Mouse (Mus musculus) kidney, adult 18-20 months (tissue): ENCODE results near the gene Dr1.
"Not testable (repeated sequence)": the region's sequence is repeated elsewhere in the genome, so short reads cannot be mapped to it uniquely, and the experiment has no call there.

Source experiments
- DNase-seq: peaks from one replicate; pipeline ENCODE4 v3.0.0; 2021

Dr1 gene

GRCm38 (mm10) chr5:108268127-108269062 is at the start of gene Dr1:
TSS of gene Dr1 (plus strand) at chr5:108268897.
- peak; percentile 86 for DNase-seq

GRCm38 (mm10) chr5:108224077-108224476 is 44.6 kb upstream of the Dr1 start:
- DNase-seq, result no peak

- no peak for DNase-seq
These were observed 42.5 kb upstream of the Dr1 start for GRCm38 (mm10) chr5:108226159-108226558.

- no peak for DNase-seq
These were observed 22.4 kb upstream of the Dr1 start for GRCm38 (mm10) chr5:108246314-108246765.

- DNase-seq, result no peak
These were observed 18.7 kb upstream of the Dr1 start for GRCm38 (mm10) chr5:108250033-108250432.

- DNase-seq, result no peak
These were observed 13.4 kb upstream of the Dr1 start for GRCm38 (mm10) chr5:108255259-108255658.

- DNase-seq, result peak; percentile 62
These were observed 6.0 kb upstream of the Dr1 start for GRCm38 (mm10) chr5:108262722-108263121.

- not testable (repeated sequence) for DNase-seq
These were observed 4.9 kb upstream of the Dr1 start for GRCm38 (mm10) chr5:108263785-108264184.

GRCm38 (mm10) chr5:108266990-108267389 is 1.7 kb upstream of the Dr1 start:
- no peak for DNase-seq

GRCm38 (mm10) chr5:108269063-108269810 is 540 bp downstream of the Dr1 start:
- no peak for DNase-seq

GRCm38 (mm10) chr5:108269811-108270151 is 1.1 kb downstream of the Dr1 start:
- no peak for DNase-seq

- no peak for DNase-seq
These were observed 1.7 kb downstream of the Dr1 start for GRCm38 (mm10) chr5:108270415-108270814.

- not testable (repeated sequence) for DNase-seq
These were observed 2.6 kb downstream of the Dr1 start for GRCm38 (mm10) chr5:108271345-108271744.

- no peak for DNase-seq
These were observed 18.3 kb downstream of the Dr1 start for GRCm38 (mm10) chr5:108286957-108287356.

- DNase-seq, result no peak
These were observed 32.9 kb downstream of the Dr1 start for GRCm38 (mm10) chr5:108301567-108301966.

GRCm38 (mm10) chr5:108312224-108313064 is 43.7 kb downstream of the Dr1 start, which contains the start of gene Pigg:
TSS of gene Pigg (plus strand) at chr5:108312609.
- peak; percentile 91 for DNase-seq

GRCm38 (mm10) chr5:108313065-108313860 is 44.6 kb downstream of the Dr1 start:
- DNase-seq, result peak; percentile 3
